Mouse (Mus musculus): Measurements from ENCODE around the gene Ly6g. TPM values are rescaled to one million over a fixed set of nuclear protein-coding genes. Genes with fewer than 3 reads are reported as not detected.

The Ly6g gene
- polyA plus RNA-seq, 1 experiment from 2014 or later = not detected

Other genes with a start within 250 kb of the Ly6g start
- gene Ly6i, start 171.8 kb upstream of the Ly6g start, polyA plus RNA-seq (2015; fragmentation: Nextera tagmentation; extraction: Ambion mirVana) = not detected in 2 replicates
- gene Ly6a, start 157.2 kb upstream of the Ly6g start, polyA plus RNA-seq (2015; fragmentation: Nextera tagmentation; extraction: Ambion mirVana) = 0.97 and 2.2 TPM in 2 replicates
- gene Ly6c1, start 106.4 kb upstream of the Ly6g start, polyA plus RNA-seq (2015; fragmentation: Nextera tagmentation; extraction: Ambion mirVana) = 8.7 and 11.8 TPM in 2 replicates
- gene Ly6c2, start 43.3 kb upstream of the Ly6g start, polyA plus RNA-seq (2015; fragmentation: Nextera tagmentation; extraction: Ambion mirVana) = 0.31 TPM in 1 of 2 replicates, not detected in the other
- gene BC025446, start 61.1 kb downstream of the Ly6g start, polyA plus RNA-seq (2015; fragmentation: Nextera tagmentation; extraction: Ambion mirVana) = not detected in 2 replicates
- not detected in 2 replicates for gene Ly6f, start 113.2 kb downstream of the Ly6g start, polyA plus RNA-seq (2015; fragmentation: Nextera tagmentation; extraction: Ambion mirVana)